Mouse (Mus musculus) layer of hippocampus, adult 2 months (tissue): Measurements from ENCODE around the gene Serpinf1. TPM values are rescaled to one million over a fixed set of nuclear protein-coding genes. Genes with fewer than 3 reads are reported as not detected.
"Not testable (repeated sequence)": the region's sequence is repeated elsewhere in the genome, so short reads cannot be mapped to it uniquely, and the experiment has no call there.

ENCODE experiments used
- DNase-seq, 2 experiments: peaks; one replicate each; pipeline ENCODE4 v3.0.0; 2022; ENCODE audit warnings: low spot score in 2 of 2
- H3K27ac ChIP-seq: fragments of 200-600 bp; 2 replicates; pipeline ENCODE4 v1.8.1; 2022
- H3K4me3 ChIP-seq: fragments of 200-600 bp; 2 replicates; pipeline ENCODE4 v1.8.1; 2022; ENCODE audit warnings: mild to moderate bottlenecking
- CTCF ChIP-seq: fragments of 200-600 bp; conservative IDR thresholded peaks from 2 replicates; pipeline ENCODE4 v1.8.1; 2022; ENCODE audit warnings: antibody characterized with exemption, mild to moderate bottlenecking, moderate library complexity
- total RNA-seq, 2 experiments: library from RNA; stranded (reverse); gene quantifications; 2 replicates each; pipeline ENCODE4 v1.2.3; 2021

The Serpinf1 gene
- total RNA-seq, 2 experiments from 2014 or later: 14.0 to 15.6 TPM

DNA sequence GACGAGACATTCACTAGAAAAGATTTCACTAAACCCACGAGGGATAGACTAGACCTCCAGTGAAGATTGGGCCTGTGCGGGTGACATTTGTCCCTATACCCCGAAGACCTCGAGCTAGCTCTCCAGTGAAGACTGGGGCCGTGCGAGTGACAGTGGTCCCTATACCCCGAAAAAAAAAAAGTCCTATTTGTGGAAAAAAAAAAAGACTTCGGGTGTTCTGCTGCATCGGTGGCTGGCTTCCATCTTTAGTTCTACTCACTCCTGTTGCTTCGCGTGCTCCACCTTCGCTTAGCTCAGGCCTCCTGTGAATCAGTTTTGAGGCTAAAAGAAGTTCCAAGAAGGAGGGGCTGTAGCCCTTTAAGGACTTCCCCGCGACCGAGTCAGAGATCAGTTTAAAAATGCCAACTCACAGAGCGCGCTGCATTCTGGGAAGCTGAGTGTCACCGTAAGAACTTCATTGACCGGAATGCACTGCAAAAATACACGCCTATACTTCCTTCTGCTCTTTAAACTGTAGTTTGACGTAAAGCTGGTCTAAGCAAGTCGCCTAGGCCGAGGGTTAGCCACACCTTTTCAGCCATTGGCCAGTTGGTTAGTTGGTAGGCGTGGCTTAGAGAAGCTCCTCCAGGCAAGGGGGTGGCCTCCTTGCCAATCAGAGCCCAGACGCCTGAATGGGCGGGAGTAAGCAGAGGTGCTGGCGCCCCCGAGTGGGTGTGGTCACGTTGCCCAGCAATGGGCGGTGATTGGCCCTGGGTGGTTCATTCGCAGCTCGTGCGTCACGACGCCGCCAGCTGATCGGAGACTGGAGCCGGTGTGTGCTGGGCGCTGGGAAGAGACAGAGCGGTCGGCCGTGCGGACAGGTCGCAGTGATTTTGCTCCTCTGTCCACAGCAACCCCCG, 38.6 kb upstream of the Serpinf1 start, which contains the start of gene Tlcd2:
Tlcd2 (plus strand) TSS at position 872 of the 899 bp plus-strand sequence.
- TF ChIP-seq CTCF: 0 out of 2 replicates have a peak, but pooled peaks have one; percentile 6
- H3K4me3 ChIP-seq: peak within 1 kb of the TSS; percentile 81
- peak; percentile 99 to 100 for DNase-seq
- peak within 1 kb of the TSS; percentile 97 for H3K27ac ChIP-seq

DNA sequence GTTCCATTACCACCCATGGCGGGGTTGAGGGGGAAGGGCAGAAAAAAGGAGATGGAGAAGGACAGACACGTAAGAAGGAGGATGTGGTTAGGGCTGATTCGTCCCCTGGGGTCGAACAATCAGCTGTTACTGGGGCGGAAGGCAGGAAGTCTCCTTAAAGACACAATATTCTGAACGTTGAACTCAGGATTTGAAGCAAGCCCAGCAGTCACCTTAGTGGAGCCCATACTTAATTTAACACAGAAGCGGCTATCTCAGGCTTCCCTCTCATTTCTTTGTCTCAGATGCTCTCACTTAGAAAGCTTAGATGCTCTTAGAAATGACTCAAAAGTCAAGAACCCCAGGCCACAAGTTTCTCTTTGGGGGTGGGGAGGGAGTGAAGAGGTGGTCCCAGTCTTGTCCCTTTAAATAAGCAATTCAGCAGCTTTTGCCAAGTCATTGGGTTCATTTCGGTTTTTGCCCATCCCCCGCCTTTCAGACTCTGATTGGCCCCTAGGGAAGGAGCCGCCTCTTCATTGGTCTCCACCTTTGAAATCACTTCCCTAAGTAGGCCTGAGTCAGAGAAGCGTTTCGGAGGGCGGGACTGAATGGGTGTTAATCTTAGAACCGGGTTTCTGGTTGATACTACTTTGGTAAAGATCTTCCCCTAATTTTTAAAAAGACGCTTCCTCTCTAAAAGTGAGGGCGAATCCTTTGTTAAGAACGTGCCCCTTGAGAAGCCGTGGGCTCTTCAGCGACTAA, 37.8 kb upstream of the Serpinf1 start:
- H3K27ac ChIP-seq: peak overlapping the region; percentile 97
- DNase-seq: peak; percentile 83 to 94
- H3K4me3 ChIP-seq: peak overlapping the region; percentile 81
- no peak for TF ChIP-seq CTCF

DNA sequence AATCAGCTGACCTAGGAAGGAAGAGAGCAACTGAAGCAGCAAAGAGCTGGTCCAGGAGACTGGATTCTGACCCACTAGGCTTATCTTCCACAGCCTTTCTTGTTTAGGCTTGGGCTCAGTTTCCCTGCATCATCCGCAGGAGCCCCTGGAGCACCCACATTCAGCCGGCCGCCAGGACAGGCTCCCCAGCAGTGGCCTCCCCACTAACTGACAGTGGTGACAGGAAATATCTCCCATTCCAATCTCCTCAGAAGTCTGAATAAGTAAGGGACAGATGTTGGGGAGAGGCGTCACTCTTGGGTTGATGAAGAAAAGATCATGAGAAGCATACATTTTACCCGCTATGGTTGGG, 37.2 kb upstream of the Serpinf1 start:
- Histone ChIP-seq H3K27ac (peak overlapping the region; percentile 97), H3K4me3 (peak overlapping the region; percentile 81)
- DNase-seq: no peak
- no peak for TF ChIP-seq CTCF

DNA sequence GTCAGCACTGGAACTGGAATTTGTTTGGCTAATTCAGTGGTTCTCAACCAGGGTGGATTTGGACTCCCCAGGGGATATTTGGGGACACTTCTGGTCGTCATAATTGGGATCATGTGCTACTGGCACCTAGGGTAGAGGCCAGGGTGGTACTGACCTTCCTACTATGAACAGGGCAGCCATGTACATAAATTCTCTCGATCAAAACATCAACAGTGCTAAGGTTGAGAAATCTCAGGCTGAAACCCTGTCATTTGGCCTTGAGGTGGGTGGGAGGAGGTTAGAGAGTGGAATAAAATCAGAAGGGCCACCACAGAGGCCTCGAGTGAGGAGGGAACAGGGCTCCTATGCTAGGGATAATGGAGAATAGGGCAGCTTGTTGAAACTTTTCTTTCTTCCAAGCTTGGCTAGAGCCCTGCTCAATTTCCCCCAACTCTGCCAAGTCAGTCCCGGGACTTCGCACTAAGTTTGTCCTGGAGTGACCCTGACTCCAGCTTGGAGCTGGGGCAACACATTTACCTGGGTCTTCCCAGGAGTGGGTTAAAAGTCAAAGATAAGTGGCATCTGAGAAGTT, 36.7 kb upstream of the Serpinf1 start:
- no peak overlapping the region for H3K4me3 ChIP-seq
- TF ChIP-seq CTCF: no peak
- peak overlapping the region; percentile 97 for H3K27ac ChIP-seq
- no peak for DNase-seq

DNA sequence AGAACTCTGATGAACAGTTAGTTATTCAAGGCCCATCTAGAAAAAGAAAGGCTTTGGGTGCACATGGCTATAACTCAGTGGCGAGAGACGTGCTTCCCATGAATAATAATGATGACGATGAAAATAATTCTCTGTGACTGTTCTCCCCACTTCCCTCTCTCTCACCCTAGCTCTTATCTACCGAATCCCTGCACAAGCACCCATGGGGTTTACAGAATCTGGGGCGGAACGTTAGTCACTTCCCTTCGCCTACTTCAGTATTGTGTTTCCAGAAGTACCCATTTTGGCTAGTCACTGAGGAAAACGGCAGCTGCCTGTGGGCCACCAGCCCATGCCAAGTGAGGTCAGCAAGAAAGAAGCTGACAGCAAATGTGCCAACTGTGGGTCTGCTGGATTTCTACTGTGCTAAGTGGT, 36.1 kb upstream of the Serpinf1 start:
- DNase-seq: no peak
- TF ChIP-seq CTCF: no peak
- no peak overlapping the region for H3K4me3 ChIP-seq
- peak overlapping the region; percentile 97 for H3K27ac ChIP-seq

DNA sequence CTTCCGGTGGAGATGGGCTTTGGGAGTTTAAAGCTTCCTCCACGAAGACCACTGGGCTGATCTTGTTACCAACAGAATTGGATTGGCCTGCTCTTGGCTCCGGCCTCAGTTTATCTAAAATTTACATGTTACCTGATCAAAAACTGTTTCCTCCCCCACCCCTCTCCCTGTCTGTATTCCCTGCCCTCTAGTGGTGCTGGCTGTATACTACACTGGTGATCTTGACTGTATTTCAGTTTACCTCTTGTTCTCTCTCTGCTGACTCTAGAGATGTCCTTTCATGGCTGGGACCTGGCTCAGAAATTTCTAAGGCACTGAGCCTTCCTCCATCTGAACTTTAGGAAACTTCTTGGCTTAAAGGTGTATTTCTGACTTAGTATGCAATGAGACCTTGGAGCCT, 35.7 kb upstream of the Serpinf1 start:
- TF ChIP-seq CTCF: peak; percentile 82
- Histone ChIP-seq H3K4me3 (no peak overlapping the region), H3K27ac (peak overlapping the region; percentile 97; the same call in 1 of the 2 replicates)
- DNase-seq: no peak

DNA sequence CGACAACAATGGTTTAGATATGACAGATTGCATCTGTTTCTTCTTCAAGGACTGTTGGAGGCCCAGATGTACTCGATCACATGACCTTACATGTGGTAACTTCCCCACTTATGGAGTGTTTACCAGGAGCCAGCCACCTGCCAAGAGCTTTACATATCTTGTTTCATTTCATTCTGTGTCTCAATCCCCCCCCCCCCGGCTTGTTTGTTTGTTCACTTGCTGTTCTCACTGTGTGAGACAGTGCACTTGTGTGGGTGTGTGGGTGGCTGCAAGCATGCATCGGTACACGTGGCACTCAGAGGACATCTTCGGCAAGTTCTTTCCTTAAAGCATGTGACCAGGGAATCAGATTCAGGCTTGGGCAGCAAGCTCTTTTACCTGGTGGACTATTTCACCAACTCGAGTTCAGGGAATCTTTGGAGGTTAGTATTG, 34.0 kb upstream of the Serpinf1 start:
- TF ChIP-seq CTCF: no peak
- no peak for DNase-seq
- Histone ChIP-seq H3K4me3 (no peak overlapping the region), H3K27ac (no peak overlapping the region)

DNA sequence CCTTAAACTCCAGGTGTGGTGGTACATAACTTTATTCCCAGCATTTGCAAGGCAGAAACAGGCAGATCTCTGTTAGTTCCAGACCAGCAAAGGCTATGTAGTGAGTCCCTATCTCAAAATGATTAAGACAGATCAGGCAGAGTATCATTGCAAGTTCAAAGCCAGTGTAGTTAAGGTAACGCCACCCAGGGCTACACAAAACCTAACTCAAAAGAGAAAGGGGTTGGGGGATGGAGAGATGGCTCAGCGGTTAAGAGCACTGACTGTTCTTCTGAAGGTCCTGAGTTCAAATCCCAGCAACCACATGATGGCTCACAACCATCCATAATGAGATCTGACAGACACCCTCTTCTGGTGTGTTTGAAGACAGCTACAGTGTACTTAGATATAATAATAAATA, 33.5 kb upstream of the Serpinf1 start:
- not testable (repeated sequence) for DNase-seq, H3K4me3 ChIP-seq, H3K27ac ChIP-seq

DNA sequence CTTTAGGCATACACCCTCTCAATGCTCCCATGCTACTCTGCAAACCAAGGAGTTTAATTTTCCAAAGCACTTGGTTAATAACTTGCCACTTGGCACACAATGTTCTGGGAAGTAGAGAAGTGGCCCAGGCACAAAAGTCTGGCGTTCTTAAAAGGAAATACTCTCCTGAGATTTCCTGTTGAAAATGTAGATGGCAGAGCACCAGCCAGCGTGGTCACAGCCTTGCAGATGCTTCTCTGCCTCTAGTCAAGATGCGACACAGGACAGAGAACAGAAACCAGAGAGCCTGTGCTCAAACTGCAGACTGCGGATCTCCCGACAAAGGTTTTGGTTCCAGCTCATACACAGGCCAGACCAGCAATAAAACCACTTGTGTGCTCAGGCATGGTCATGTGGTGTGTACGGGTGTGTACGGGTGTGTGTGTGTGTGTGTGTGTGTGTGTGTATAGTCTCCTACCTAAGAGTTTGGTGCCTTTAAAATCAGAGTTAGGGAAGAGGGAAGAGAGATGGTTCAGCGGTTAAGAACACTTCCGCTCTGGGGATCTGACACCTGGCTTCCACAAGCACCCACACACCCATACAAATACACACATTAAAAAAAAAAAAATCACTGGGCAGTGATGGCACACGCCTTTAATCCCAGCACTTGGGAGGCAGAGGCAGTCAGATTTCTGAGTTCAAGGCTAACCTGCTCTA, 32.7 kb upstream of the Serpinf1 start:
- Histone ChIP-seq H3K27ac (peak overlapping the region; percentile 93), H3K4me3 (peak overlapping the region; percentile 67)
- no peak for DNase-seq
- TF ChIP-seq CTCF: no peak

DNA sequence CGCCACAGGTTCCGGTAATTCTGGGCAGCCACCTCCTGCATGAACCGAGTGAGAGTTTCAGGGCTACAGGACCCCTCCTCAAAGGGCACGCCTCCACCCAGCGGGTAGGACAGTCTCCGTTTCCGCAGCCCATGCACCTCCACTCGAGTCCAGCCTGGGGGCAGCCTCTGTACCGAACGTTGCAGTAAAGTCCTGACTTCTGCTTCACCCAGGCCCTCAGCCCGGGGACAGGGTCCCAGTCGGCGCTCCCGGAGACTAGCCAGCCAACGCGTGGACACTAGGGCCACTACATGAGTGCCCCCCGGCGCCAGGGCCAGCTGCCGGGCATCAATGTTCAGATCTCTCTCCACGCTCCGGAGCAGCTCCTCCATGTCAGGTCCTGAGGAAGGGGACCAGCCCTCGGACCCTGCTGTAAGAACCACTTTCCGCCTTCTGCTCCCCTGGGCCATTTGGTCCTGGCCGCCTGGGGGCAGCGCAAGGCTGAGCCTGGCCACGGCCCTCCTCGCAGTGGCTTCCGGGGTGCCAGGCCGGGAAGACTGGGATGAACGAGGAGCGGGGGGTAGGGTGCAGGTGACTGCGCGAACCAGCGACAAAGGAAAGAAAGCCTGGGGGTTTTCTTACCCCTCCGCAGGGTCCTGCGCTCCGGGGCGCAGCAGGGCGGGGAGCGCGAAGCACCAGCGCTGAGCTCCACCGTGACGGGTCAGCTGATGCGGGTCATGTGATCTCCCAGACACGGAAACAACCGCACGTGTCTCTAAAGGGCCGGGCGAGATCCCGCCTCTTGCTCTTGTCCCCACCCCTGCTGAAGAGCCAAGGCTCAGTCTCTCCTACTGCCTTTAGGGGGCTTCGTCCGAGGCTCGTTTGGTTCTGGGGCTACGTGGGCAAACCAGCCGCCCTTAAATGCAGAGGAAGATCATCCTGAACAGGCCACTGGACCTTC, 31.8 kb upstream of the Serpinf1 start, which contains the start of gene Wdr81:
Wdr81 (minus strand) TSS at position 727 of the 940 bp plus-strand sequence.
- H3K27ac ChIP-seq: peak within 1 kb of the TSS; percentile 93
- TF ChIP-seq CTCF: peak; percentile 64
- H3K4me3 ChIP-seq: peak within 1 kb of the TSS; percentile 67
- peak; percentile 86 to 90 for DNase-seq

DNA sequence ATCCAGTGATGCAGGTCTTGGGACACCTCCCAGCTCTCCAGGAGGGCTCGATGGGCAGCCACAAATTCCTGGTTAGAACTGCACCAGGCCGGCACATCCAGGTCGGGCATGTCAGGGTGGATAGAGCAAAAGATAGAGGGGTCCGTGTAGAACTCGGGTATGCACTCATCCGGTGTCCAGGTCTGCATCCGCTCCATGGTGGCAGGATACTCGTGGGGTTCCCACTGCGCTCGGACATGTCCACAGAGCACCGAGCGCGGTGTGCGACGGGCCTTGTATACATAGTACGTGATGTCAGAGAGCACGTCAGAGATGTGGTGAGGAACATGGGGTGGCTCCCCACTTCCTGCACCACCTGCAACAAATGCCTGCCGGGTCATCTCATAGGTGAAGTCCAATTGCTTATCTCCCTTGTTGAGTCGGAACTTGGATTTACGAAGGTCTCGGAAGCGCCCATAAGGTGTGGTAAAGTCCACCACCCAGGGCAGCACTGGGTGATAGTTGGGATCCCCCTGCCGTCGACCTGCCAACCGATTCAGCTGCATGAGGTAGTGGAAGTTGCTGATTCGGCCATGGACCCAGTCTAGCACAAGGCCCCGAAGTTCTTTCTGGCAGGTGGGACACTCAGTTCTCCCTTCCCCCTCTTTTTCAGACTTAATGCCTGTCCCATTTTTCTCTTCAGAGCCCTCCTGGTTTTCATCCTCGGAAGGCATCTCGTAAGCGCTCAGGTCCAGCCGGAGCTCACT, 30.5 kb upstream of the Serpinf1 start:
- no peak overlapping the region for H3K4me3 ChIP-seq

More for the DNA sequence above, 30.5 kb upstream of the Serpinf1 start:
- DNase-seq: no peak
- TF ChIP-seq CTCF: no peak
- no peak overlapping the region for H3K27ac ChIP-seq
